Mouse (Mus musculus) retina, adult 2 months (tissue): ENCODE data around the gene Cyb5d1.
A peak's percentile ranks its signal among the peaks of the same experiment; 100 is the strongest.
"Not testable (repeated sequence)": the region's sequence is repeated elsewhere in the genome, so short reads cannot be mapped to it uniquely, and the experiment has no call there.

ENCODE experiments used
- DNase-seq: peaks from one replicate; pipeline ENCODE4 v3.0.0-alpha.2; 2012; ENCODE audit warnings: low read depth, low spot score

Cyb5d1 gene

DNA sequence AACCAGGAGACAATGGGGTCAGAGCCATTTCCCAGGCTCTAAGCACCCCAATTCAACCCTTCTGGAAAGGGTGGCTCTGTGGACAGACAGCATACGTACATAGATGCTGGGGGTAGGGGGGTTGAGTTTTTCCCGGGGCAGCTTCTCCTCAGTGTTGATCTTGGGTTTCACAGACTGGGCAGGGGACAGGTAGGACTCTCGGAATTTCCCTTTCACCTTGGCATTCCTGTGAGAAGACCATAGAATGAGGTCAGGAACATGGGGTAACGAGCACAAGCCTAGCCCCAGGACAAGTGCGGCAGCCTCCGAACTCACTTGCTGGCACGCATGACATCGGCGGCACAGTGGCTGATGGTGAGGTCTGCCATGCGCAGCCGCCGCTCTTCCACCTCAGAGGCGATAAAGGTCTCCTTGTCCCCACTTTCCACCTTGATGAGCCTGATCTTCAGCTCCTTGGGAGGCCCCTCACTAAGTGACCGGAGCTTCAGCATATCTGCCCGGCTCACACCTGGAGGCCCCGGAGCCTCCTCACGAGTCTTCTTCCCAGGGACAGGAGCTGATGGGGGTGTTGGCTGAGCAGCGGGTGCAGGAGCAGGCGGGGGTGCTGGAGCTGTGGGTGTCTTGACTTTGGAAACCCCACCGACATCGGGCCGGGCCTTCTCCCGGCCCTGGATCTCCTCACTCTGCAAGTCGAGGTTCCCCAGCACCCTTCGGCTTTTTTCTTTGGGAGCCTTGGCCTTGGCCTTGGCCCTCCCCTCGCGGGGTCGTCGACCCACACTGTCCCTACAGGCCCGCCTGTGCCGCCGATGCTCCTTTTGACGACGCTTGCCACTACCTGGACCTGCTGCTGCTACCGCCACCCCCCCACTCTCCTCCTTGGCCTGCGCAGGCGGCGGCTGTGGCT lies 8.5 kb upstream of the Cyb5d1 start:
- DNase-seq: no peak

- no peak for DNase-seq
Measured at GRCm38 (mm10) chr11:69401987-69402386, 6.6 kb upstream of the Cyb5d1 start.

DNA sequence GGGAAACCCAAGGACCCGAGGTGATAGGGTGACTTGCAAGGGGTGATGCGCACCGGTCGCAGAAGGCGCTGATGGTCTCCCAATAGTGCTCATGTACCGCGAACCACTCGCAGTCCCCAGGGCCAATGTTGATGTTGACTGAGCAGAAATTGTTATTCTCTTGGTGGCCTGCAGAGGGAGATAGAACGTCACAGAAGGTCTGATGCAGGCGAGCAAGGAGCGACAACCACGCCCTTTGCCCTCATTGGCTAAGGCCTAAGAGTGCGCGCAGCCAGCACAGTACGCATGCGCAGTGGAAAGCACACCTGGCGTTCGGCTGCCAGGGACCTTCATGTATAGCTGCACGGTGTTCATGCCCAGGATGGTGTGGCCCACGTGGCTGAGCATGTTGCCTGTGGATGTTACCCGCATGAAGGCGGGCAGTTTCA lies 5.8 kb upstream of the Cyb5d1 start:
- peak; percentile 92 for DNase-seq

- no peak for DNase-seq
Measured at GRCm38 (mm10) chr11:69400083-69400850, 4.8 kb upstream of the Cyb5d1 start.

- DNase-seq: no peak
Measured at GRCm38 (mm10) chr11:69399201-69400082, 4.0 kb upstream of the Cyb5d1 start.

DNA sequence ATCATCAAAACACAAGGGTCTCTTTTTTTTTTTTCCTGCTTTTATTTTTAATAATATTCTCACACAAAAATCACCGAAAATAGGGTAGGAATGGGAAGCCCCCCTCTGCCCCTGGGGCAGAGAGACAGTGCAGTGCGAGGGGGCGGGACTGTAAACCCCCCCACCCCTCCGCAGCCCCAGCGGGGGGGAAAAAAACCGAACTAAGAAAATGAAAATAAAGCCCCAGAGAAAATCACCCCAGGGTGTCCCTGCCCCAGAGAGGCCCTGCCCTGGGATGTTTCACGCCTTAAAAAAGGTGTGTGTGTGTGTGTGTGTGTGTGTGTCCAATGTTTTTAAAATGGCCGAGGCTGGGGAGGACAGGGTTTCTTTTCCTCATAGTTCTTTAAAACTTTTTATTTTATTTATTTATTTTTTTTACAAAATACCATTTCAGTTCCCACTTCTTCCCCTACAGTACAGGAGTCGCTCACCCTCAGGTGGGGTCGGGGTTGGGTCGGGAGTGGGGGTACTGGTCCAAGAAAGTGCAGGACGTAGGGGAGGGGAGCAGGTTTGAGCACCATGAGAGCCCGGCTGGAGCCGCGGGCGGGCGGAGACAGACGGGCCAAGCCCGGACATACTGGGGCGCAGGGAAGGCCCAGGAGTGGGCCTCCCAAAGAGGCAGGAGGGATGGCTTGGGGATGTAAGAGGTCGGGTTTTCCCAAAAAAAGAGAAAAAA lies 3.2 kb upstream of the Cyb5d1 start:
- no peak for DNase-seq

DNA sequence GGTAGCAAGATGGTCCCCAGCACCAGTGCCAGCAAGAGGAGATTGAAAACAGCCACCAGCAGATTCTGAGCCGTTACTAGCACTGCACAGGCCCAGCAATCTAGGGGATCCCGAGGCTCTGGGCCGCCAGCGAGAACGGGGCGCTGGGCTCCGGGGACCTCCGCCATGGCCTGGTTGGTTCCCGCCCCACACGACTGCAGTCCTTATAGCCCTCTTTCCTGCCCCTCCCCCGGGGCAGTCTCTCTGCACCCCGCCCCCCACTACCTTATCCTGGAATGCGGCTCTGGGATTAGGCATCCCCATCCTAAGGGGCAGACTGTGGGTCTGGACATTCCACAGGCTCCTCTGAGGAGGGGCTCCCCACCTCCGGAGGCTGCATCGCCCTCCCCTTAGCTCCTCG lies 2.6 kb upstream of the Cyb5d1 start, which contains the start of gene Tmem88:
Tmem88 (minus strand) TSS at position 176 of the 400 bp plus-strand sequence.
- DNase-seq: no peak

DNA sequence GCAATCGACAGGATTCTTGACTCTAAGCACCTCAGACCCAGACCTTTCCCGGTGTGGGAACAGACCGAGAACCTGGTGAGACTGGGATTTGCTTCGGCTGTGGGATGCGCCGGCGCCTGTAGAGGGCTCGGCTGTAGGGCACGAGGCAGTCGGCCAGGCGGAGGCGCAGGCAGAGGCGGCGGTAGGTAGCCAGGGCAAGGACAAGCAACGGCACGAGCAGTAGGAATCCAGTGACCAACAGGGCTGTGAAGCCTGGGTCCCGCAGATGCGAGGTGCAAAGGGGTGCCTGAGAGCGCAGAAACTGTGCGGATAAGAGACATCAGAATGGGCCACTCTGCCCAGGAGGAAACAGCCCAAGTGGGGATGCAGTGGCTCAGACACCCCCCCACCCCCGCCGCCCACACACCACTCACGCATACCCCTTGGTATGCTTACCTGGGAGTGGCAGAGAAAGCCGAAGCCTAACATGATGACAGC lies 2.2 kb upstream of the Cyb5d1 start:
- DNase-seq: no peak

- DNase-seq: no peak
Measured at GRCm38 (mm10) chr11:69396772-69397171, 1.3 kb upstream of the Cyb5d1 start.

DNA sequence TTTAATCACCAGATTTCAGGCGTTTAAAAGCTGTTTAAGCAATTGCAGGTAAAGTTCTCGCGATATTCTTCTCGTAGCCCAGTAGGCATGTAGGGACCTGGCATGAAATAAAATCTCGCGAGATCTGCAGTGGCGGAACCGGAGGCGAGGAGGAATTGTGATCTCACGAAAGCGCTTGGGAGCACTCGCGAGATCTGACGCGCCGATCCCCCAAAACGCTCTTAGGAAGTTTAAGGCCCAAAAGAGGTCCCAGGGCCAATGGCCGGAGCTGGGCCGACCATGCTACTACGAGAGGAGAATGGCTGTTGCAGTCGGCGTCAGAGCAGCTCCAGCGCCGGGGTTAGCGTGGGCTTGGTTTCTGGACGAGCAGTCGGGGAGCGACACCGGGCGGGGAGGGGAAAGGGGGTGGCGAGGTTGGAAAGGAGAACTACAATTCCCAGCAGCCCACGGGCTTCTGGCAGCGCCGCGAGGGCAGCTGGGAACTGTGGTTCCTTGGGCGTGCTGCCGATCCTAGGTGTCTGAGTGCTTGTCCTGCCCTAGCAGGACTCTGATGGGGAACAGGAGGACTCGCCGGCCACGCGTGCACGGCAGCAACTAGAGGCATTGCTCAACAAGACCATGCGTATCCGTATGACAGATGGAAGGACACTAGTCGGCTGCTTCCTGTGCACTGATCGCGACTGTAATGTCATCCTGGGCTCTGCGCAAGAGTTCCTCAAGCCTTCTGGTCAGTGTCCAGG lies 373 bp upstream of the Cyb5d1 start:
- DNase-seq: peak; percentile 99

GRCm38 (mm10) chr11:69394591-69395167 lies 752 bp downstream of the Cyb5d1 start:
- not testable (repeated sequence) for DNase-seq

DNA sequence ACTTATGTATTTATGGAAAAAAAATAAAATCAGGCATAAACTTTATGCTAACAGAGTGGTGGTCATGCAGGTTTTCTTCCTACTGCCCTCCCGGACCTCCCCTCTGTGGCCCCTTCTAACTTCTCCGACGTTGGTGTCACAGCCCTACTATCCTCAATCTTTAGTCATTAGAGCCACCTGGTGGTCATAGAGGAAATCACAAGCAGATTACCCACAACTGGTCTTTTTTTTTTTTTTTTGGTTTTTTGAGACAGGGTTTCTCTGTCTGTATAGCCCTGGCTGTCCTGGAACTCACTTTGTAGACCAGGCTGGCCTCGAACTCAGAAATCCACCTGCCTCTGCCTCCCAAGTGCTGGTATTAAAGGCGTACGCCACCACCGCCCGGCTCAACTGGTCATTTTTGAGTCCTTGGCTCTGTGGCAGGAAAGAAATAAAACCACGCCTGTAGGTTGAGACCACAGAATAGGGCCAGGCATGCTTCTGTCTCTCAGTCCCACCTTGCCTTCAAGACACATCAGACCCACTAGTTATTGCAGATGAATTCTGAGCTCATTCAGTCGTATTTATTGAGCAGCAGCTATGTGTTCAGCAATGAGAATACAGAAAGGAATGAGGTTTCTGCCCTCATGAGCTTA lies 4.9 kb downstream of the Cyb5d1 start:
- no peak for DNase-seq

DNA sequence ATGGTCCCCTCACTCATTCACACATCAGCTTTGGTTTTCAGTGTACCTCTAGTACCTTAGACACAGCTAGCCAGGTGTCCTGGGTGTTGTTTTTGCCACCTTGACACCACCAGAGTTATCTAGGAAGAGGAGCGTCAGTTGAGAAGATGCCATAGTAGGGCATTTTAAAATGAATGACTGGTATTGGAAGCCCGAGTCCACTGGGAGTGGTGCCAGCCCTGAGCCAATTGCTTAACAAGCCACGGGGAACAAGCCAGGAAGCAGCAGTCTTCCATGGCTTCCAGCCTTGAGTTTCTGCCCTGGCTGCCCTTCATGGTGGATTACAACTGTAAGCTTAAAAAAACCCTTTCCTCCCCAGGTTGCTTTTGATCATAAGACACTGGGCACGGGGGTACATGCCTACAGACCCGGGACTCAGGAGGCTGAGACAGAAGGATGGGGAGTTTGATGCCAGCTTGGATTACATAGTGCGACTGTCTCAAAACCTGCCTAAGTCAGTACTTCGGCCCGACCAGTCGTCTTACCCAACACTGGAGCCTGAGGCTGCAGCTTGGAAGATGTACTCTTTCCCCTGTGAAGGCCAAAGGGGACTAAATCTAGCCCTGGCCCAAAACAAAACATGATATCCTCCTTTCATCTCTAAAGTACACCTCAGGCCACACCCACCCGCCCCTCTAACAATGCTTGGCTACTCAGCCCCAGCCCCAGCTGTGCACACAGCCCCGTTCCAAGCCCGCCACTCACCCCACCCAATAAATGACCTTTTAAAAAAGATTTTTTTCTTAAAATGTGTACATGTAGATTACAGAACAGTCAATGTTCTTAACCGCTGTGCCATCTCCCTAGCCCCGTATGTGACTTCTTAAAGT lies 5.7 kb downstream of the Cyb5d1 start:
- DNase-seq: no peak

DNA sequence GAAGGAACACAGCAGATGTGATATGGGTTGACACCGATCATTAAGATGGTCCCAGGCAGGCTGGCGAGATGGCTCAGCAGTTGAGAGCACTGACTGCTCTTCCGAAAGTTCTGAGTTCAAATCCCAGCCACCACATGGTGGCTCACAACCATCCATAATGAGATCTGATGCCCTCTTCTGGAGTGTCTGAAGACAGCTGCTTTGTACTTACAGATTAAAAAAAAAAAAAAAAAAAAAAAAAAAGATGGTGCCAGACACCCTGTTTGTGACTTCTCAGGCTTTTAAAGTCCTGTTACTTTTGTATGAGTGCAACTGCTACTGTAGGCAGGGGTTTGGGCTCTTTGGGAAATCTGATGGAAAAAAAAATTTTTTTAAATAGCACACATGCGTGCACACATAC lies 6.8 kb downstream of the Cyb5d1 start:
- DNase-seq: no peak

GRCm38 (mm10) chr11:69386758-69387157 lies 8.7 kb downstream of the Cyb5d1 start:
- DNase-seq: no peak

GRCm38 (mm10) chr11:69384979-69385378 lies 10.5 kb downstream of the Cyb5d1 start:
- DNase-seq: no peak

- no peak for DNase-seq
Measured at GRCm38 (mm10) chr11:69382478-69383105, 12.8 kb downstream of the Cyb5d1 start.

GRCm38 (mm10) chr11:69381356-69381755 lies 14.1 kb downstream of the Cyb5d1 start:
- no peak for DNase-seq
